Mouse (Mus musculus) T-helper 17 cell (primary cell): ENCODE measurements around the gene Fbll1.

Experiments used
- in situ Hi-C, 2 experiments: fragments of 300-600 bp; cut with MboI, MseI; formaldehyde crosslinking; loops; 1 replicate in 1 of 2; 2 replicates in 1 of 2; pipeline ENCODE4 v1.15.1; 2025; ENCODE audit warnings: high pct_unique_total_duplicates in 2 of 2

The Fbll1 gene

DNA sequence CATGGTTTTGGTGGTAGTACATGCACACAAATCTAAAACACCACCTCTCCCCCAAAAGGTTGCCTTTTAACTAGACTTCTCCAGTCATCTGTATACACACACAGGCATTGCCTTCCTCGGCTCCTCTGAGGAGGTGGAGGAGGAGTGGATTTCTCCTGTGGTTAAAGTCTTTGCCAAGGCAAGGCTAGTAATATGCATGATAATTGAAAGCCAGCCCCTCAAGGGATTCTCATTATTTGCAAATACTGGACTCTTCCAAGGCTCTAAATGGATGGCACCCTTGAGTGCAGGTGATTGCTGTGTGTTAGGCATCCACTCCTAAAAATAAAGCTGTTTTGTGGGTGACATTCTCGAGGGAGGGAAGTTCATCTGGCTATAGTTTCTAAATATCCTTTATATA is 10.2 kb downstream of the Fbll1 start:
- in situ Hi-C loops = loop anchor here in 1 of 2 experiments (25.0 kb wide), 1 partner anchor 1076 kb away; no protein-coding TSS in a partner anchor

- in situ Hi-C loops = loop anchor here in 1 of 2 experiments (25.0 kb wide), 1 partner anchor 1072 kb away; no protein-coding TSS in a partner anchor
These were observed 14.1 kb downstream of the Fbll1 start for GRCm38 (mm10) chr11:35784537-35784936.

GRCm38 (mm10) chr11:35784002-35784401 is 14.7 kb downstream of the Fbll1 start:
- in situ Hi-C loops = loop anchor here in 1 of 2 experiments (25.0 kb wide), 1 partner anchor 1072 kb away; no protein-coding TSS in a partner anchor

GRCm38 (mm10) chr11:35783038-35783437 is 15.6 kb downstream of the Fbll1 start:
- in situ Hi-C loops = loop anchor here in 1 of 2 experiments (25.0 kb wide), 1 partner anchor 1071 kb away; no protein-coding TSS in a partner anchor

DNA sequence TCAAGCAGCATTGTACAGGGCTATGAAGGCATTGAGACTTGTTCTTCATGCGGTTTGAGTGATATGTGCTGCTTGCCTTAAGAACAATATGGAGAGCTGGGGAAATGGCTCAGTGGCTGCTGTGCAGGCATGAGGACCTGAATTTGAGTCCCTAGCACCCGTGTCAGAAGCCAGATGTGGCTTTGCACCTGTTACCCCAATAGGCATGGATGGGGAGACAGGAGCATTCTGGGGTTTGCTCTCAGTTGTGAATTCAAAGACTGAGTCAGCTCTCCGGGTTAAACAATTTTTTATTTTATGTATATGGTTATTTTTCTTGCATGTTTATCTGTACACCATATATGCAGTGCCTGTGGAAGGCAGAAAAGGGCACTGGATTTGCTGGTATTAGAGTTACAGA is 16.2 kb downstream of the Fbll1 start:
- in situ Hi-C loops = loop anchor here in 1 of 2 experiments (25.0 kb wide), 1 partner anchor 1070 kb away; no protein-coding TSS in a partner anchor

GRCm38 (mm10) chr11:35780336-35780735 is 18.3 kb downstream of the Fbll1 start:
- in situ Hi-C loops = loop anchor here in 1 of 2 experiments (25.0 kb wide), 1 partner anchor 1068 kb away; no protein-coding TSS in a partner anchor

DNA sequence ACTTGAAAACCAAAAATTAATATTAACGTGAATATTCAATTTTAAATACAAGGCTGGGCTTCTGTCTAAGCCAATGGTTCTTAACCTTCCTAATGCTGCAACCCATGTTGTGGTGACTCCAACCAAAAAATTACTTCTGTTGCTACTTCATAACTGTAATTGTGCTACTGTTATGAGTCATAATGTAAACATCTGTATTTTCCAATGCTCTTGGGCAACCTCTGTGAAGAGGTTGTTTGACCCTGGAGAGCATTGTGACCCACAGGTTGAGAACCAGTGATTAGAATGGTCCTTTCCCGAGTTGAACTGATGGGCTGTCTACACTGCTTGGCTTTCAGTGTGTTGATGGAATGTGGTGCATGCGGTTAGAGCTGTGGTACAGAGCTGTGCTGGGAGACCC is 22.2 kb downstream of the Fbll1 start:
- in situ Hi-C loops = loop anchor here in 1 of 2 experiments (25.0 kb wide), 1 partner anchor 1064 kb away; no protein-coding TSS in a partner anchor

DNA sequence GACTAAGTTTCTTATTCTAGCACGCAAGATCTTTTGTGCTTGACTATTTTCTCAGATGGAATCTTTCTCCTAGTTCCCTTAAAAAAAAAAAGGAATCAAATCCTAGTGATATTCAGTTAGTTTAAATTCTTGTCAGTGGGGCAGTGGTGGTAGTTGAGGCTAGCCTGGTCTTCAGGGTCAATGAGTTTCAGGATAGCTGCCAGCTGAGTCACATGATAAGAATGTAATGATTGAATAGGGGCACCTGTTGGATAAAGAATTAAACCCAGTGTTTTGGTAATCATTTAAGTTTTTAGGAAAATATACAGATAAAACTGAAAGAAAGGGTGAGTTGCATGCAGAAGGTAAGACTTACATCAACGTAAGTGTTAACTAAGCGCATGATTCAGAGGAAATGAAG is 23.1 kb downstream of the Fbll1 start:
- in situ Hi-C loops = loop anchor here in 1 of 2 experiments (25.0 kb wide), 1 partner anchor 1063 kb away; no protein-coding TSS in a partner anchor

DNA sequence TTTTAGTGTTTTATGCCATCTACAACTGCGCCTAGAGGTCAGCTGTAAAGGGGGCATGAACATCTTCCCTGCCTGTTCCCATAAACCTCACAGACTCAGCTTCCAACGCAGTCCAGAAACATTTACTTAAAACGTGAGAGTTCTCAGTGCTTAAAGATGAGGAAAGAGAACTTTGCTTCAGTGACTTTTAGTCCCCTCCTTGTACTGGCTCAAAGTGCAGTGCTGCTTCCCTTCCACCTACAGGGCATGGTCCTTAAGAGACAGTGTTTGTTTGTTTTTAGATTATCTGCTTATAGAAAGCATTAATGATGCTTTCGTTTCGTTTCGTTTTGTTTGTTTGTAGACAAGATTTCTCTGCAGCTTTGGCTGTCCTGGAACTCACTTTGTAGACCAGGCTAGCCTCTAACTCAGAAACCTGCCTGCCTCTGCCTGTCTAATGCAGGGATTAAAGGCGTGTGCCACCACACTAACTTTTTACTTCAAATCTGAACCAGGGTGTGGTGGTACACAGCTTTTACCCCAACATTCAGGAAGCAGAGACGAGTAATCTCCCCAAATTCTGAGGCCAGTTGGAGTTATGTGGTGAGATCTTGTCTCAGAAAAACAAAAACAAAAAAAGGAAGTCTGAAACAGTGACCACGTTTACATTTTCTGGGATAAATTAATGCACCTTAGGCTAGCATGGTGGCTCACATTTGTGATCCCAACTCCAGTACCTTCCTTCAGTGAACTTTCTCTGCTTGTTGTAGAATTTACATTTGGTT is 27.8 kb downstream of the Fbll1 start:
- in situ Hi-C loops = loop anchor here in 1 of 2 experiments (5.0 kb wide), 1 partner anchor 1089 kb away; no protein-coding TSS in a partner anchor

GRCm38 (mm10) chr11:35769746-35770437 is 28.8 kb downstream of the Fbll1 start:
- in situ Hi-C loops = loop anchor here (5.0 to 10.0 kb wide), 3 partner anchors 62 to 1088 kb away; partner anchors contain the start of genes Rars (in 2 of the 2) and Spdl1 (in 1 of the 2)

- in situ Hi-C loops = loop anchor here (5.0 to 10.0 kb wide), 2 partner anchors 63 to 934 kb away; partner anchors contain the start of genes Rars (in 2 of the 2) and Spdl1 (in 1 of the 2)
These were observed 29.4 kb downstream of the Fbll1 start, which contains the start of gene Pank3 for GRCm38 (mm10) chr11:35769188-35769745. Gene Pank3, plus strand, starts transcription at chr11:35769484.

DNA sequence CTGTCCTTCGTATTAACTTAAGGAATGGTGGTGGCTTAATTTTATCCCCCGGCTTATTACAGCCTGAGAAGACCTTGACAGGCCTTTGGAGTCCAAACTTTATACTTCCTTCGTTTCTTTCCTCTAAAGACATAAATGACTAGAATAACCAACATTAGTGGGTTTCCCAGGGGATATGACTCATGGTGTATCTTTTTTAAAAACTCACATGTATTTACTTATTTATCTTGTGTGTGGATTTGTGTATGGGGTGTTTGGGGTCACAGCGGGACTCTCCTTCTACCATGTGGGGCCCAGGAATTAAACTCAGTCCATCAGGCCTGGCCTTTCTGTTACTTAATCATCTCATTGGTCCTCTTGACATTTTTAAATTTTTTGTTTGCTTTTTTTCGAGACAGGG is 31.8 kb downstream of the Fbll1 start:
- in situ Hi-C loops = loop anchor here (5.0 to 10.0 kb wide), 2 partner anchors 65 to 932 kb away; partner anchors contain the start of genes Rars (in 2 of the 2) and Spdl1 (in 1 of the 2)

- in situ Hi-C loops = loop anchor here in 1 of 2 experiments (10.0 kb wide), 1 partner anchor 926 kb away; the partner anchor contains the start of gene Spdl1
These were observed 38.1 kb downstream of the Fbll1 start for GRCm38 (mm10) chr11:35760627-35761003.

GRCm38 (mm10) chr11:35760001-35760626 is 38.6 kb downstream of the Fbll1 start:
- in situ Hi-C loops = loop anchor here in 1 of 2 experiments (10.0 kb wide), 1 partner anchor 925 kb away; the partner anchor contains the start of gene Spdl1

GRCm38 (mm10) chr11:35756411-35757303 is 42.0 kb downstream of the Fbll1 start:
- in situ Hi-C loops = no loop called here

DNA sequence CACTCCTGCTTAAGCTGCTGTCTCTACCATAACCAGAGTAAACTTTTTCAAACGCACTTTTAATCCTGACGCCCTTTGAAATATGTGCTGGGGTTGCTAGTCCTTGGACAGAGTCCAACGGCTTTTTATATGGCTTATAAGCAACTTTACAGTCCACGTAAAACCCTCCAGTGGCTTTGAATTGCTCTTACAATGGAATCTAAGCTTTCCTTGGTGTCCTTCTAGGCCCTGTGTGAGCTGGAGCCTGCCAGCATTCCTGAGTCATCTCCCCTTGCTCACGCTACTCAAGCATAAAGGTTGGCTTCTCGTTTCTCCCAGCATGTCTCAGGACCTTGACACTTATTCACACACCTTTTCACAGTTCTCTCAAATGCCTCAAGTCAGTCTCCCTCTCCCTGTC is 43.1 kb downstream of the Fbll1 start:
- in situ Hi-C loops = no loop called here

GRCm38 (mm10) chr11:35754906-35755418 is 43.7 kb downstream of the Fbll1 start:
- in situ Hi-C loops = no loop called here

DNA sequence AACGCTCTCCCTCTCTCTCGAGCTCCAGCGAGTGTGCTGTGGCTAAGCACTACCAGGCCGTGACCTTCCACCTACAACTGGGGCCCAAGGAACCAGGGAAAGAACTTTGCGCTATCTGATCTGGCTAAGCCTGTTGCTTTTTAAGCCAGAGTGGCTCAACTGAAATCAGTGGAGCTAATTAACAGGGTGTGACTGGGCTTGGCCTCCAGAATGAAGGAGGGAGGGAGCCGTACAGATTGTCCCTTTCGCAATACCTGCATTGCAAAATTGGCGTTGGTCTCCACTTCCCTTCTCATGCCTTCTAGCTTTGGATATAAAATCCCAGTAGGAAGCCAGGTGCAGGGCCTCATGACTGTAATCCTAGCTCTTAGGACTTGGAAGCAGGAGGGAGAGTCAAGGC is 48.1 kb downstream of the Fbll1 start:
- in situ Hi-C loops = no loop called here
